Mouse (Mus musculus) stomach, postnatal 0 days (tissue): ENCODE data around the gene Cep68. TPM values are rescaled to one million over a fixed set of nuclear protein-coding genes. Genes with fewer than 3 reads are reported as not detected.
A peak's percentile ranks its signal among the peaks of the same experiment; 100 is the strongest.

ENCODE experiments used
- ATAC-seq: fragments of 200-750 bp; cut with Nextera tagmentation; 2 replicates; pipeline ENCODE4 v1.8.0; 2017; ENCODE audit not compliant: low FRiP score, low TSS enrichment
- DNase-seq: peaks from one replicate; pipeline ENCODE4 v3.0.0-alpha.2; 2016; ENCODE audit warnings: low spot score
- H3K27ac ChIP-seq: fragments of 300-500 bp; sonication (generic); replicated peaks from 2 replicates; pipeline ENCODE4 v1.5.1; 2014; ENCODE audit warnings: mild to moderate bottlenecking, control low read depth
- H3K27me3 ChIP-seq: fragments of 300-500 bp; sonication (generic); 2 replicates; pipeline ENCODE4 v1.6.1; 2014; ENCODE audit warnings: low read length; ENCODE audit not compliant: control insufficient read depth, insufficient read depth
- H3K36me3 ChIP-seq: fragments of 300-500 bp; sonication (generic); 2 replicates; pipeline ENCODE4 v1.6.1; 2014; ENCODE audit warnings: low read length, mixed read lengths; ENCODE audit not compliant: control insufficient read depth, insufficient read depth
- H3K4me1 ChIP-seq: fragments of 300-500 bp; sonication (generic); replicated peaks from 2 replicates; pipeline ENCODE4 v1.6.1; 2014; ENCODE audit warnings: antibody characterized with exemption; ENCODE audit not compliant: control insufficient read depth, insufficient read depth
- H3K4me2 ChIP-seq: fragments of 300-500 bp; sonication (generic); replicated peaks from 2 replicates; pipeline ENCODE4 v1.6.1; 2014; ENCODE audit warnings: low read depth, mild to moderate bottlenecking, control low read depth, moderate library complexity
- H3K4me3 ChIP-seq: fragments of 300-500 bp; sonication (generic); 2 replicates; pipeline ENCODE4 v1.5.1; 2014; ENCODE audit warnings: low read depth, low read length, control low read depth
- H3K9ac ChIP-seq: fragments of 300-500 bp; sonication (generic); 2 replicates; pipeline ENCODE4 v1.6.1; 2014; ENCODE audit warnings: mild to moderate bottlenecking, low read length, control low read depth, mixed read lengths
- H3K9me3 ChIP-seq: fragments of 300-500 bp; sonication (generic); 2 replicates; pipeline ENCODE4 v1.6.1; 2016; ENCODE audit warnings: low read length; ENCODE audit not compliant: control insufficient read depth
- CTCF ChIP-seq: IDR thresholded peaks from 2 replicates; pipeline ENCODE4 v1.5.1; 2016; ENCODE audit warnings: antibody characterized with exemption, low read depth, mild to moderate bottlenecking, moderate library complexity
- EP300 ChIP-seq: optimal IDR thresholded peaks from 2 replicates; pipeline ENCODE3; 2016; ENCODE audit warnings: antibody characterized with exemption
- WGBS: fragments of 180-500 bp; shearing (Covaris S2); extraction: QIAGEN DNeasy Blood & Tissue Kit; methylation state at CpG from one replicate; pipeline ENCODE4 v1.1.7; 2014; 5-methylcytosine and 5-hydroxymethylcytosine counted together
- polyA plus RNA-seq: library from polyadenylated mRNA; unstranded; fragments of >200 nt; fragmentation: Nextera tagmentation; extraction: Ambion mirVana; gene quantifications from 2 replicates; pipeline ENCODE4 v1.2.1, GENCODE M21; 2015

The Cep68 gene
- polyA plus RNA-seq, 1 experiment from 2014 or later, result 8.4 TPM

GRCm38 (mm10) chr11:20217227-20217626 is 32.0 kb downstream of the Cep68 start:
- Histone ChIP-seq H3K27ac (no peak overlapping the region), H3K4me2 (no peak overlapping the region), H3K4me1 (no peaks in the 10 kb centered on the region), H3K4me3 (no peak overlapping the region), H3K36me3 (peaks cover 11% of the 10 kb centered on the region), H3K27me3 (no peaks in the 10 kb centered on the region), H3K9me3 (no peaks in the 10 kb centered on the region), H3K9ac (no peak overlapping the region)
- WGBS, result 97% methylated on average over 1 of the region's 1 CpGs
- DNase-seq, result no peak
- ATAC-seq, result no peak
- TF ChIP-seq CTCF, result no peak
- no peak for TF ChIP-seq EP300

GRCm38 (mm10) chr11:20216415-20216814 is 32.8 kb downstream of the Cep68 start:
- TF ChIP-seq EP300, result no peak
- peak; percentile 50 for TF ChIP-seq CTCF

GRCm38 (mm10) chr11:20214779-20215178 is 34.5 kb downstream of the Cep68 start:
- no peak overlapping the region for H3K9ac ChIP-seq
- ATAC-seq, result no peak
- no peak for DNase-seq
- no peaks in the 10 kb centered on the region for H3K4me1 ChIP-seq
- WGBS, result 100% methylated on average over 1 of the region's 1 CpGs
- H3K27ac ChIP-seq, result no peak overlapping the region
- TF ChIP-seq EP300 (no peak), CTCF (peak; percentile 57)
- H3K4me2 ChIP-seq, result no peak overlapping the region
- no peaks in the 10 kb centered on the region for H3K27me3 ChIP-seq
- no peaks in the 10 kb centered on the region for H3K9me3 ChIP-seq
- H3K4me3 ChIP-seq, result no peak overlapping the region
- peaks cover 11% of the 10 kb centered on the region; the same call in 1 of the 2 replicates for H3K36me3 ChIP-seq

More at GRCm38 (mm10) chr11:20216415-20216814, 32.8 kb downstream of the Cep68 start:
- ATAC-seq (no peak), DNase-seq (no peak)
- WGBS, result 76% methylated on average over 4 of the region's 4 CpGs
- Histone ChIP-seq H3K9me3 (no peaks in the 10 kb centered on the region), H3K27ac (no peak overlapping the region), H3K9ac (no peak overlapping the region), H3K4me2 (no peak overlapping the region), H3K27me3 (no peaks in the 10 kb centered on the region), H3K36me3 (peaks cover 11% of the 10 kb centered on the region), H3K4me1 (no peaks in the 10 kb centered on the region), H3K4me3 (no peak overlapping the region)

GRCm38 (mm10) chr11:20211838-20212237 is 37.4 kb downstream of the Cep68 start:
- H3K4me1 ChIP-seq, result no peaks in the 10 kb centered on the region; the same call in 1 of the 2 replicates
- H3K4me2 ChIP-seq, result no peak overlapping the region
- H3K9me3 ChIP-seq, result no peaks in the 10 kb centered on the region
- TF ChIP-seq EP300, result no peak
- TF ChIP-seq CTCF, result no peak
- no peaks in the 10 kb centered on the region for H3K27me3 ChIP-seq
- peaks cover 3% of the 10 kb centered on the region; the same call in 1 of the 2 replicates for H3K36me3 ChIP-seq
- H3K4me3 ChIP-seq, result no peak overlapping the region
- H3K27ac ChIP-seq, result no peak overlapping the region
- no peak for ATAC-seq
- DNase-seq, result no peak
- no peak overlapping the region for H3K9ac ChIP-seq
- 71% methylated on average over 2 of the region's 2 CpGs for WGBS

GRCm38 (mm10) chr11:20207589-20207988 is 41.6 kb downstream of the Cep68 start:
- Histone ChIP-seq H3K27ac (no peak overlapping the region), H3K4me1 (peaks cover 10% of the 10 kb centered on the region), H3K27me3 (no peaks in the 10 kb centered on the region), H3K36me3 (no peaks in the 10 kb centered on the region), H3K4me2 (no peak overlapping the region), H3K9me3 (no peaks in the 10 kb centered on the region), H3K9ac (no peak overlapping the region), H3K4me3 (no peak overlapping the region)
- DNase-seq (no peak), ATAC-seq (no peak)
- 51% methylated on average over 2 of the region's 2 CpGs for WGBS
- peak; percentile 27 for TF ChIP-seq CTCF
- TF ChIP-seq EP300, result no peak

- H3K9me3 ChIP-seq, result no peaks in the 10 kb centered on the region
- WGBS, result 28% methylated on average over 2 of the region's 2 CpGs
- no peak overlapping the region for H3K4me2 ChIP-seq
- H3K27ac ChIP-seq, result no peak overlapping the region
- peaks cover 10% of the 10 kb centered on the region for H3K4me1 ChIP-seq
- no peaks in the 10 kb centered on the region for H3K36me3 ChIP-seq
- H3K27me3 ChIP-seq, result no peaks in the 10 kb centered on the region
- H3K4me3 ChIP-seq, result no peak overlapping the region
- DNase-seq (no peak), ATAC-seq (no peak)
- H3K9ac ChIP-seq, result no peak overlapping the region
- TF ChIP-seq EP300 (no peak), CTCF (no peak)
These were observed 42.5 kb downstream of the Cep68 start for GRCm38 (mm10) chr11:20206626-20207223.
